Mouse (Mus musculus): Measurements from ENCODE around the gene Bcr. TPM values are rescaled to one million over a fixed set of nuclear protein-coding genes. Genes with fewer than 3 reads are reported as not detected.
"Not testable (repeated sequence)": the region's sequence is repeated elsewhere in the genome, so short reads cannot be mapped to it uniquely, and the experiment has no call there.

Gene Bcr
- 100 to 1,000 TPM in 1 of 2 experiments, 10 to 100 TPM in 1; 92.8 to 112 TPM for total RNA-seq (2021)

DNA sequence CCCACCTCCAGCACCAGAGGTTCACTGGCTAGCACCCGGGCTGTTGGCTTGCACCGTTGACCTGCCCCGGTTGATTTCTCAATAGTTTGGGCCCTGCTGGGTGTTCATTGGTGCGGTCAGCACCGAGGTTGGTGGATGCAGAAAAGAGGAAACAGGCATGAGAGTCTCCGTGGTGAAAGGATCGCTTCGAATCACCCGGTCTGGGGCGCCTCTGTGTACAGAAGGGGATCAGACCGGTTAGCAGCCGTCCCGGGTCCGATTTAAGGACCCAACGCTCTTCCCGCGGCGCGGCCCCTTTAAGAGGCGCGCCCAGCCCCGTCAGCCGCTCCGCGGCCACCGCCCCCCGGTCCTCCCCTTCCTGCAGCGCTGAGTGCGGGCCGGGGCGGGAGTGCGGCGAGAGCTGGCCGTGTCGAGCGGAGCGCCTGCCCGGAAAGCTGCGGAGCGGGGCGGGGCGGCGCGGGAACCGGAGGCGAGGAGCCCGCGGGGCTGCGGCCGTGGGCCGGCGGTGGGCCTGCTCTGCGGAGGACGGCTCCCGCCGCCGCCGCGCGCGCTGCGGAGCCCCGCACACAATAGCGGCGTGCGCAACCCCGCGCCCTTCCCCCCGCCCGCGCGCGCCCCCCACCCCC is at the start of gene Bcr:
TSS of gene Bcr (plus strand) at position 376 of the 626 bp plus-strand sequence.
- DNase-seq (ENCODE audit: low spot score in 2 of 2) = peak; percentile 77 to 80
- intact Hi-C loops (cut with DNase I) = loop anchor here (5.0 kb wide), 1 partner anchor 42 kb away; no protein-coding TSS in a partner anchor

DNA sequence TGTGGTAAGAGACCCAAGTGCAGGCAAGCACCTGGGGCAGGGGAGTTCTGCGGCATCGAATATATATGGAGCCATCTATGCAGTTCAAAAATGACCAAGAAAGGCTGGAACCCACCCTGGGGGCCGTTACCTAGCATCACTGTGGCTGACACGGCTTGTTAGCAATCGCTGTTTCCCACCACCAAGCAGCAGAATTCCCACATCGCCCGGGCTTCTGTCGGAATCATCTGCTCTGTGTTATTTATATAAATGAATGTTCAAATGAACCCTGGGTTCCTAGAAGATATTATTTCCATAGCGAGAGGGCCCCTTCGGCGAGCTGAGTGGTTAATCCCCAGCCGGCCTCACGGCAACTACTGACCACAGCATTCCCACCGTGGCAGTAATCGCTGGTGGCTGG is 49.7 kb upstream of the Bcr start:
- DNase-seq (ENCODE audit: low spot score in 2 of 2) = peak in 1 of 2 experiments; percentile 60
- intact Hi-C loops (cut with DNase I) = no loop called here

DNA sequence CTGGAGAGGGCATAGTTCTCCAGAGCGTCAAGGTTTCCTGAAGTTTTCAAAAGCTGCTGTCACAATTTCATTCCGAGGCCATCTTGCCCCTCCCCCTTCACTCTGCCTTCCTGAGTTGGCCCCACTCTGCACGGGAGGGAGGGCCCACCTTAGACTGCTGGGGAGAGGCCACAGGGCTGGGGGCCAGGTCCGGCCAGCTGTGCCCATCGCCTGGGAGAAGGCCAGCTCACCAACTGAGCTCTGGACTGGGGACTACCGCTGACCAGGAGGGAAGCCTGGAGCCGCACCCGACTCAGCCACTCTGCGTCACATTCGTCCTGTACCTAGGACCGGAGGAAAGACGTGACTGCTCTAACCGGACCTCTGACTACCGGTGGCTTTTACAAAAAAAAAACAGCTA is 44.9 kb upstream of the Bcr start:
- DNase-seq (ENCODE audit: low spot score in 2 of 2) = no peak

DNA sequence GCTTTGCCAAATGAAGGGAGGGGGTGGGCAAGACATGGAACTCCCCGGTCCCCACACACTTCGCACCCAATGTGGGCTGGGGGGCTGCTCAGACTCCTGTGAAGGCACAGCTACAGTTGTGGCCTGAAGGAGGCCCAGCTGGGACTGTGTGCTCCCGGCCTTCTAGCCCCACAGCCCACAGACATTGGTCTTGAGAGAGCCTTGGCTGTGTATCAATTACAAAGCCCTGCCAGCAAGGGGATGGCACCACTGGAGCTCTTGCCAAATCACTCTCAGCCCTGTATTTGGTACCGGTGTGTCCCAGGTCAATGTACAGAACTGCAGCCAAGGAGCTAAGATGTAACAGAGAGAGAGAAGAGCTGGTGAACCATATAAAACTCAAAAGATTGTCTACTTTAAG is 43.9 kb upstream of the Bcr start:
- DNase-seq (ENCODE audit: low spot score in 2 of 2) = no peak
- intact Hi-C loops (cut with DNase I) = no loop called here

More for the DNA sequence above, 44.9 kb upstream of the Bcr start:
- intact Hi-C loops (cut with DNase I) = no loop called here

DNA sequence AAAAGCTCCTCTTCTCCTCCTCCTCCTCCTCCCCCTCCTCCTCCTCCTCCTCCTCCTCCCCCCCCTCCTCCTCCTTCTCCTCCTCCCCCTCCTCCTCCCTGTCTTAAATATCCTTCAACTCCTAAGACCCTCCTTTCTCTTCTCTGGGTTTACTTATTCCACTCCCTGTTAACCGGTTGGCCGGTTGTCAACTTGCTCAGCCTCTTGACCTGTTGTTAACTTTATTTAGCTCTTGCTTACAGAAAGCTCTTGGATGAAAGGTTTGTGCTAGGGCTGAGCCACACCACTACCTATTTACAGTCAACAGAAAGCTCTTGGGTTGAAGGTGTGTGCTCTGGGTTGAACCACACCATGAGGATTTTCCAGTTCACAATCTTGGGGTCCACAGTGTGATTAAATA is 40.1 kb upstream of the Bcr start:
- intact Hi-C loops (cut with DNase I) = no loop called here
- DNase-seq (ENCODE audit: low spot score in 2 of 2) = no peak

DNA sequence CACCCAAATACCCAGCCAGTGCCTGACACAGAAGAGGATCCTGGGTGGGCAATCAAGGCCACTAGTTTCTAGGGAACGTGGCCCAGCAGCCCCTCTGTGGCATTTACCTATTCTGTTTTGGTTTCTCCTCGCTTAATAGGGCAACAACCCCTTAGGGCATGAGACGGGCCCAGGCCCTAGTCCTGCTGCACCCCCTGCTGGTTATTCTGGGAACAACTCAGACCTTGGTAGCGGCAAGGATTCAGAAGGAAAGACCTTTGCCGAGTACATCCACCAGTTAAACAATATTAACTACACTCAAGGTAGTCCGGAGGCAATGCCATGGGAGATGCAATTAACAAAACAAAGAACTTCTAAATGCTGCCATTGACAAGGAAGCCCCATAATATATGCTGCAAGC is 39.3 kb upstream of the Bcr start:
- intact Hi-C loops (cut with DNase I) = no loop called here

DNA sequence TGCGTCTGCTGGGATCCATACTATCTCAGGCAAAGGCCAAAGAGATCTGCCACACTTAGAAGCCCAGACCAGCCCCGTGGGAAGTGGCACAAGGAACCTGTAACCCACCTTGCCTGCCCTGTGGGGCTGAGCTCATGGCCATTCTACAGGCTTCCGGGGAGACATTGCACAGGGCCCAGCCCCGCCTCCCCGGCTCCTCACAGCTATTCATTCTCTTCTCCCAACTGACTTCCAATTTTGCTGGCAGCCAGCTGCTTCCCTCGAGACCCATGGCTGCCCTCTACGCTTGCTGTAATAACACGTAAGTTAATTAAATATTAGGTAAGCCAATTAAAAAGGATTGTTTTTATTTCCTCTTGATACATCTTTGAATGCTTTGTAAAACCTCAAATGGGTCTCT is 33.9 kb upstream of the Bcr start:
- DNase-seq (ENCODE audit: low spot score in 2 of 2) = no peak
- intact Hi-C loops (cut with DNase I) = no loop called here

More for the DNA sequence above, 39.3 kb upstream of the Bcr start:
- DNase-seq (ENCODE audit: low spot score in 2 of 2) = peak; percentile 77 to 83

DNA sequence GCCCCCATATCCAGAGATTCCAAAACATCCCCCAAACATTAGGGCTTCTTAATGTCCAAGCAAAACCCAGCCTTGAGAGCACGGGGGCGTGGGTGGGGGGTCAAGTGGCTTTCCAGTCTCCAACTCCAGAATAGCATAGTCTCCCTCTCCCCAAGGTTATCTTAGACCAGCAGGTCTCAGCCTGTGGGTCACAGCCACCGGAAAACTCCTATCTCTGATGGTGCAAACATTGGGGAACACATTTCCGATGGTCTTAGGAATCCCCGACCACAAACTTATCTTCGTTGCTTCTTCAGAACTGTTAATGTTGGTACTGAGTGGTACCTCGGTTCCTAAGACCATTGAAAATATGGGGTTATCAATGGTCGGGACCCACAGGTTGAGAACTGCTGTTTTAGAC is 31.6 kb upstream of the Bcr start:
- no peak for DNase-seq (ENCODE audit: low spot score in 2 of 2)
- intact Hi-C loops (cut with DNase I) = no loop called here

DNA sequence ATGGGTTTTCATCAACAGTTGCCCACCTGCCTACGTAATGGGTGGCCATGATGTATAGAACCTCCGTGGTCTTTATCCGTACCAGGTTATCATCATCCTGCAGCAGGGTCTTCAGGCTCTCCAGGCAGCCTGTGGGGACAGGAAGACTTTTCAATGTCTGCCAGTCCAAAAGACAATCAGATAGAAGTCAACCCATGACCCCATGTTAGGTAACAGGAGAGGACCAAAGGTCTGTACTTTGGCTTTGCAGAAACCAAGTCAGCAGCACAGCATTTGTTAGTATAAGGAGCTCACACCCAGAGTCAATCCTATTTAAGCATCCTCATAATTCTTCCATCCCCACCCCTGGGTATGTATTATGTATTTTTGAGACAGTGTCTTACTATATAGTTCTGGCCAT is 30.7 kb upstream of the Bcr start:
- DNase-seq (ENCODE audit: low spot score in 2 of 2) = no peak
- intact Hi-C loops (cut with DNase I) = no loop called here

DNA sequence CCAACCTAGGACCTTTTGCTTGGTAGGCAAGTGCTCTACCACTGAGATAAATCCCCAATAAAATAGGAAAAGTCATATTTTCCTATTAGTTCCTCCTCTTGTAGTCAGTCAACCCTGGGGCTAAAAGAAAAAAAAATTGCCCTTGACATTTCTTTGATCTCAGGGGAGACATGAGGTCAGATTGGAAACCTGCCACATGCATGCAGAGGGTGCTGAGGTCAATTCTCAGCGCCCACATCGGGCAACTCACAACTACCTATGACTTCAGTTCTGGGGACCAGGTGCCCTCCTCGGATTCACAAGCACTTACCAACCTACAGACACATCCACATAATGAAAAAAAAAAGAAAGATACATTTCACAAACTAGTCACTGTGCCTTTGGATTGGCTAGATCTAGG is 30.2 kb upstream of the Bcr start:
- DNase-seq (ENCODE audit: low spot score in 2 of 2) = no peak
- intact Hi-C loops (cut with DNase I) = no loop called here

DNA sequence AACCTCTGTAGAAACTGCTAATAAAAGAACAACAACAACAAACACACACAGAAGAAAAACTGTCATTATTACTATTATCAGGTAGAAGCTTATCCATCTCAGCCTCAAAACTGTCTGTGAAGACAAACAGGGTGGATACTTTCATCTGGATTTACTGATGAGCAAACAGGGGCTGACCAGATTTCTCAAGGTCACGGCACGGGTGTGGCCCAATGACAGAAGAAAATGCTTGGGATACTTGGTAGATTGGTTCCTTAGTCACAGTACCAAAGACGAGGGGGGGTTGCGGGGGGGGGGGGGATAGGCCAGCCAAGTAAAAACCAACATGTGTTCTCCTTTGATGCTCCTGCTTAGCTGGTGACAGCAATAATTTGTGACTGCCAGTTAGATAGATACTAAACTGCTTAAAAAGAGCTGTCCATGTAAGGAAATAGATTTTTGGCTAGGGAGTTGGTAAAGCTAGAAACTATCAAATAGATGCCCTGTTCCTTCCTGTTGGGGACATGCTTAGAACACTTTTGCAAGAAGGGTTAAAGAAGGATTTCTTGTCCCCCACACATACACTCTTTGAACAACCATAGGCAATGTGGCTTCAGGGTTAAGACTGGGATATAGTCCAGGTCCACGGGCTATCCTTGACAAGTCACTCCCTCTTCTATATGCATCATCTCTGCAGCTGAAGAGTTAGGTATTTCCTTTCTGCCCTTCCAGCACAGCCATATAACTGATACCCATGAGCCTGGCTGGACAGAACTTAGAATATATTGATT is 28.9 kb upstream of the Bcr start:
- intact Hi-C loops (cut with DNase I) = no loop called here
- no peak for DNase-seq (ENCODE audit: low spot score in 2 of 2)

DNA sequence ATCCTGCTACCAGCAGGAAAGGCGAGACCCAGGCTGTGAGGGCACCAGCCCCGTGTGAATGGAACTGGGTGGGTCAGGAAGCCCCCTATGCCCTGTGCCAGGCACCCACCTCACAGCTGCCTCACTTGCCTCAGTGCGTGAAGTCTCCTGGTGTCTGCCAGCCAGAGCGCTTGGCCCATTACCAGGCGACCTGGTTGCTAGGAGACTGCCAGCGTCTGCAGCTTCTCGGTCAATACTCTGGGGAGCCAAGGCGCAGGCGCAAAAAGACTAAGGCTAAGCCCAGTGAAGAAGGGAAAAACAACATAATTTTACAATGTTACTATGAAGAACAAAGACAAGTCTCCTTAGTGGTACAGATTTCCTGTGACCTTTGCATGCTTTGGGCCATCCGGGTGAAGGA is 28.0 kb upstream of the Bcr start, which contains the start of gene Rsph14:
TSS of gene Rsph14 (minus strand) at position 192 of the 400 bp plus-strand sequence.
- DNase-seq (ENCODE audit: low spot score in 2 of 2) = peak; percentile 82 to 86
- intact Hi-C loops (cut with DNase I) = no loop called here

DNA sequence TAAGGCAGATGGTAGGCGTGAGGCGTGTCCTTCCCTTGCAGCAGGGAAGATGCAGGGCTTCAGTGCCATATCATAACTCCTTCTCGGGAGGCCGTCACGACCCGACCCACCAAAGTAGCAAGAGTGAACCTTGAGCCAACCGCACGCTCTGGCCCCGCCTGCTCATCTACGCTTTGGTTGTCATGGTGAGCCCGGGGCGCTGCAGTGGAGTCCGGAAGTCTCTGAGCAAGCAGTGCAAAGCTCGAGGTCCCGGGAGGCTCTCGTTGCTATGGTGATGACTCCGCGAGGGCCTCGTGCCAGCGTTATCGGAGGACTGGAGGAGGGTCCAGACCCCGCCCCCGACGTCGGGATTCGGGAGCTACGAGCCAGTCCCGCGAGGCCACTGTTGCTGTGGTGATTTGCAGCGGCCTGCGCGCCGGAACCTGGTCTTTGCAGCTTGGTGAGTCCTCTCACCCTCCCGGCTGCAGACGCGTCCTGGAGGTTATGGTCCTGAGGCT is 23.5 kb upstream of the Bcr start, which contains the start of gene Rab36:
TSS of gene Rab36 (plus strand) at position 176 of the 497 bp plus-strand sequence.
- DNase-seq (ENCODE audit: low spot score in 2 of 2) = peak; percentile 91 to 96
- intact Hi-C loops (cut with DNase I) = no loop called here

DNA sequence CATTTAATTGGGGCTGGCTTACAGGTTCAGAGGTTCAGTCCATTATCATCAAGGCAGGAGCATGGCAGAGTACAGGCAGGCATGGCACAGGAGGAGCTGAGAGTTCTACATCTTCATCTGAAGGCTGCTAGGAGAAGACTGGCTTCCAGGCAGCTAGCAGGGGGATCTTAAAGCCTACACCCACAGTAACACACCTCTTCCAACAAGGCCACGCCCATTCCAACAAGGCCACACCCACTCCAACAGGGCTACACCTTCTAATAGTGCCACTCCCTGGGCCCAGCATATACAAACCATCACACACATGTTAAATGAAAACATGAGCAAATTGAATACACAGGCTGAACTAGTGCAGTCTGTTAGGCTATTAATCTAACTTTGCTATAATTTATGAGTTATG is 18.3 kb upstream of the Bcr start:
- DNase-seq (ENCODE audit: low spot score in 2 of 2); intact Hi-C loops (cut with DNase I): not testable (repeated sequence)

DNA sequence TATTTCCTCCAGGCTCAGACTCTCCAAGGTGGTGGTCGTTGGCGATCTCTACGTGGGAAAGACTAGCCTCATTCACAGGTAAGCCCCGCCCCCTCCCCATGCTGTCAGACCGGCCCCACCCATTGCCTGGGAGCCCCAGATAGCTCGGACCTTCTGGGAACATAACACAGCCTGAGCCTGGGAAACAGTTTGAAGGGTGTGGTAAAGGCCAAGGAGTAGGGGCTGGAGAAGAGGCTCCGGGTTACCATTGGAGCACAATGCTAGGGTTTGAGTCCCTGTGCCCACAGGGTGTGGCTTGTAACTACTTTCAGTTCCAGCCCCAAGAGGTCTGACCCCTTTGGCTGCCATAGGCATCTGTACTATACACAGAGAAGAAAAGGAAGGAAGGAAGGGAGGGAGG is 15.9 kb upstream of the Bcr start:
- no peak for DNase-seq (ENCODE audit: low spot score in 2 of 2)
- intact Hi-C loops (cut with DNase I) = no loop called here

DNA sequence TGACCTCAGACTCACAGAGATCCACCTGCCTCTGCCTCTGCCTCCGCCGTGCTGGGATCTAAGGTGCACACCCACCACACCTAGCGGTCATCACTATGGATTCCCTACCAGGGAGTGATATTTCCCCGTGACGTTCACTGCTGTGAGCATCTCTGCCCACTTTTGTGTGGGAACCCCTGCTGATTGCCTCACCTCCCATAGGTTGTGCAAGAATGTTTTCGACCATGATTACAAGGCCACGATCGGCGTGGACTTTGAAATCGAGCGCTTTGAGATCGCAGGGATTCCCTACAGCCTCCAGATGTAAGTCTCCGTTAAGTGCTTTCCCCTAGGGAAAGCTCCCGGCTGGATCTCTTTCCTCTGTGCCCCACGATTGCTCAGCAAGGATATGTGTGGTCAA is 14.6 kb upstream of the Bcr start:
- intact Hi-C loops (cut with DNase I) = no loop called here
- no peak for DNase-seq (ENCODE audit: low spot score in 2 of 2)

DNA sequence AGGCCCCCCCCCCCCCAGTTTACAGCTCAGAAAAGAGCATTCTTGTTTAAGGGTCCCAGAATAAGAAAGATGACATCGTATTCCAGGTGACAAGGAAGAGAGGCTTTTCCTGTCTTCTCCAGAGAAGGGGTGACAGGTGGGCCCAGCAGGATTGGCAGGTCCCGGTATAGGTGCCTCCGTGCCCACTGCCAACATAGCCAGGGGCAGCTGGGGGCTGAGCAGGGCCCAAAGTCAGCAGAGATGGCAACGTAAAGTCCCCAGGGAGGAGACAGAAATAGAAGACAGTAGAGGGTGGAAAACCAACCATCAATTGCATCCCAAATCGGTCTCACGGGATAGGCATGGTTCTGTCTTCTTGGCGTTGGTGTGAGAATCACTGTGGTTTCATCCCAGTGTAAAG is 11.7 kb upstream of the Bcr start:
- no peak for DNase-seq (ENCODE audit: low spot score in 2 of 2)
- intact Hi-C loops (cut with DNase I) = no loop called here

DNA sequence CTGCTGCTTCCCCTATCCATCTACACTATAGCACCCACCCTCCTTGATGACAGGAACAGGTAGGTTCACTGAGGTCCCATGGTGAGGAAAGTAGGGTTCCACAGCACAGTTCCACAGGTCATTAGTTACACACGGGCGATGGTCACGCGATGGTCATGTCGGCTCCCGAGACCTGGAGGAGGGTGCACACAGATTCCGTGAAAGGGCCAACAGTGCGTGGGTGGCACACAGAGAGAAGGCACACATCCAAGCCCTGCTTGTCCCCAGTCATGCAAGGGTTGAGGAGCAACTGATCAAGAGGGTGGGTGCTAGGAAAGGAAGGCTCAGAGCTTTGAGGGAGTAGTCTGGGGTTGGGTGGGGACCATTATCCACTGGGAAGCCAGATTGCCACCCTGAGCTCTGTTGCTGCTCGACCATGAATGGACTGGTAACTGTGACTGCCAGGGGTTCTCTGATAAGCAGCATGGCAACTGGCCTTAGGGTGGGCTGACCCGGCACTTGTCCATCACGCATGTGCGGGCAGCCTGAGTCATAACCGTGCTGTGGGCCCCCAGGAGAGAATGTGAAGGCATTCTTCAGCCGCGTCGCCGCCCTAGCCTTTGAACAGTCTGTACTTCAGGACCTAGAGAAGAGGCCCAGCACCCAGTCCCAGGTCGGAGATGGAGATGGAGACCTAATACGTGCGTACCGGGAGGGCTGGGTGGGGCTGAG is 8.9 kb upstream of the Bcr start:
- no peak for DNase-seq (ENCODE audit: low spot score in 2 of 2)
- intact Hi-C loops (cut with DNase I) = no loop called here

DNA sequence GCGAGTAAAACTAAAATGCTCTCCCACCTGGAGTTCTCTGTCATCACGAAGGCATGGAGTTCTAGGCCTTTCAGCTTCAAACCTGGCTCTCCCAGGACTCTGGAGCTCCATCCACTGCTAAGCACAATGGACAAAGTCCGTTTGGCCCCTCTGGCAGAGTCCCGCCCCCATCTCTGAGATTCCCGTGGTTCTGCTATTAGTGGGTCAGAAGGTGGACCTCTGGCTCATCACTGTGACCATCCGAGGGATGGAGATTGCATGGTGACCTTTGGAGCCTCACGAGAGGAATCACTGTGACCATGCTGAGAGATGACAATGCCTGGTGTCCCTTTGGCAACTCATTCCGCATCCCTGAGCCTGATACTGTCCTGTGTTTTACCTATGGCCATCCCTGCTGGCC is 7.5 kb upstream of the Bcr start:
- intact Hi-C loops (cut with DNase I) = no loop called here
- no peak for DNase-seq (ENCODE audit: low spot score in 2 of 2)

DNA sequence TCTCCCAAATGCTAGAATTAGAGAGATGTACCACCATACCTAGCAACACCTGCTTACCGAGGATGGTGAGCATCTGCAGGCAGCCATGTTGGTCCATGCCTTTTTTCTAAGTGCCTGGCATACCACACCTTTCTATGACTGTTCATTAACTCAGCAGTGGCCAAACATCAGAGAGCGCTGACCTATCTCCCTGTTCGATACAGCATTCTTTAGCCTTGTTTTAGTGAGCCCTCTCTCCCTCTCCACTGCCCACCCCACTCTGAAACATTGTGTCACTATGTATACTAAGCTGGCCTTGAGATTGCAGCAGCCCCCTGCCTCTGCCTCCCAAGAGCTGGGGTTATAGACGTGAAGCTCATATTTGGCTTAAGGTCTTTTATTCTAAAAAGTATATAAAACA is 6.7 kb upstream of the Bcr start:
- intact Hi-C loops (cut with DNase I) = no loop called here
- no peak for DNase-seq (ENCODE audit: low spot score in 2 of 2)

Data from left cerebral cortex, postnatal 25 days (tissue).